Mouse (Mus musculus): ENCODE results near the gene Aox4.

The Aox4 gene

DNA sequence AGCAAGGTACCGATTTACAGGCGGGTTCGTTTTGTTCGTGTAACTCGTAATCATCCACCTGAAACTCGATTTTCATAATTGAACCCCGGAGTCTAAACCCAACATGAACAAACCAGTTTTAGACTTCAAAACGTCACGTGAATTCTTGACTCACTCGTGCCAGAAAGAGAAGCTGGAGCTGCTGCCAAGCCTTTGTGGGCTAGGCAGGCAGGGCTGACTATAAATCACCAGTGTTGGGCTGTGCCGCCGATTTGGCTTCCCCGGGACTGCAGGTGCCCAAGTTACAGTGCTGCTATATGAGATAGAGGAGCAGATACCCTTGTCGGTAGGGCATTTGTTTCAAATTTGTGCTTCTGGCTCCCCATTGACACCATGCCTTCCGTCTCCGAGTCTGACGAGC, at the start of gene Aox4:
TSS of gene Aox4 (plus strand) at position 195 of the 400 bp plus-strand sequence.
- DNase-seq (ENCODE audit: low read depth, low spot score): no peak

DNA sequence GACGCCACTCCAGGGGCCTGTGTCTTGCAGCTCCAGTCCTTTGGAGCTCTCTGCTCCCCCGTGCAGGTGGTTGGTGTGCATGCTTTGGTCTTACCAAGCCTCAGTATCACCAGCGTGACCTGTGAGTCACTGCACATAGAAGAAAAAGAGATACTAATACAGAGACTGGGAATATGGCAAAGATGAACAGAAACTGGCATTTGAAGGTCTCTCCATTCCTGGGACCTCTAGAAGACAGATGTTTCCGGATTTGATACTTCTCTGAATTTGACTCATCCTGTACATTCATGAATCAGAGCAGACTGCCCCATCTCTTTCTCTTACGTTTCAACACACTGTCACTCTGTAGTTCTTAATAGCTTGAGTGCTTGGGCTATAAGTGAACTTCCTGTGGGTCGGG, 40.3 kb upstream of the Aox4 start:
- DNase-seq (ENCODE audit: low read depth, low spot score): no peak

DNA sequence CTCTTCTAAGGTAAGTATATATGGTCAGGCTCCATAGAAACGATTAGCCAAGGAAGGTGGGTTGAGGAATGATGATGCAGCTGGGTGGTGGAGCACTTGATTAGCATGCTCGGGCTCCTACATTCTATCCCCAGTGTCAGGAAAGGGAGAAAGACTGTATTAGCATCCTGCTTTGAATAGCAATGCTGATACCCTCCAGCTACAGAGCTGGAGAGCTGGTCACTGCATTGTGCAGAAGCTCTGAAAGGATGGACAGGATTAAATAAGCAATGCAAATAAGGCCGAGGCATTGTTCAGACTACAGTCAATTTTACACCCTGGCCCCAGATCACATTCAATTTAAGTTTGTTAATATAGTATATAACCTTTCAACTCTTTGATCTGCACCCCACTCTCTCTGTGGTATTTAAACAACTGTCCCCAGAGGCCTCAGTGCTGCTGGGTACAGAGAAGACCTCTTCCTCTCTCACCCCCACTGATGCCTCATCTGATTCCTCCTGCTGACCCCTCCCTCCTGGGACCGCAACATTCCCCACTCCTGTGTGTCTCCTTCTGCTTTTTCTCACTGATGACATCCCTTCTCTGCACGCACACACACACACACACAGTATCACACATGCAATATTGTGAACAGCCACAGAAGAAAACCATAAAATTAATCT, 21.6 kb upstream of the Aox4 start:
- DNase-seq (ENCODE audit: low read depth, low spot score): peak; percentile 49

DNA sequence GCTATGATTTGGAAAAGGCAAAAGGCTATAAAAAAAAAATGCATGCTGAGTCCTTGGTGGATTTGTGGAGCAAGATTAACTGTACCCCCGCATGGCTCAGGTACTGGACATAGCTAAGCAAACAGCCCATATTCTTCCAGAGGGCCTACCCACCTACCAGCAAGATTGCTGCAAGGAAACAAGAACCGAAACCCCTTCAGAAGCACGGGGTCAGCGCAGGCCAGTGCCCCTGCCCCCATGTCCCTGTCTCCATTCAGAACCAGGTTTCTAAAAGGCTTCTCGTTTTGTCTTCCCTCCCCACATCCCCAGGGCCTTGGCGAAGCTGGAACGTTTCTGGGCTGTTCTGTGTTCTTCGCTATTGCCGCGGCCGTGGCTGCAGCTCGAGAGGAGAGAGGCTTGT, 15.9 kb upstream of the Aox4 start:
- DNase-seq (ENCODE audit: low read depth, low spot score): no peak

DNA sequence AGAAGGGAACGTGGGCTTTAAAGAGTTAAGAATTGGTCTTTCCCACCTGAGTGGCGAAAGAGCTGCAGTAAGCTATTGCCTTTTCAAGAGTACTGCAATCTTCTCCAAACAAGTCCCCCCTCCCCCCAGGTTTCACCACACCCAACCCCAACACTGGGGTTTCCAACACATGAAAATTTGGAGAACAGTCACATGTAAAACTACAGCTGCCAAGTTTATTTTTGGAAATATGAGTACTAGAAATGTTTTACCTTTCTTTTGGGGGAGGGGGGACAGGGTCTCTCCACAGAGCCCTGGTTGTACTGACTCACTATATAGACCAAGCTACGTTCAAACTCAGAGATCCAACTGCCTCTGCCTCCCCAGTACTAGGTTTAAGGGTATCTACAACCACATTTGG, 15.2 kb upstream of the Aox4 start:
- no peak for DNase-seq (ENCODE audit: low read depth, low spot score)

DNA sequence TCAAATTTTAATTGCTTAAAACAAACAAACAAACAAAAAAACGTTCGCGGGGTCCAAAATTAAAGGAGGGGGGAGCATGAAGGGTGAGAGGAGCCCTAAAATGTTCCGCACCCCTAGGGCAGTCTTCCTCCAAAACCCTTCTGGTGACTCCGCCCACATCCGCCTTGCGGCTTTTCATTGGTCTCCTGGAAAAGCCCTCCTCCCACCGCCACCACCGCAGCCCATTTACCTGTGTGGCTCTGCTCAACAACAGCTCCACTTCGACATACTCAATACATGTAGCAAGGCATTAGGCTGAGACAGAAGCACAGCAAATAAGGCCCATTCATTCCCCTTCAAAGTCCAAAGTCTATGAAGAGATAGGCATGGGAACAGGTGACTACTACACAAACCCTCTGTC, 14.7 kb upstream of the Aox4 start:
- DNase-seq (ENCODE audit: low read depth, low spot score): peak; percentile 14

DNA sequence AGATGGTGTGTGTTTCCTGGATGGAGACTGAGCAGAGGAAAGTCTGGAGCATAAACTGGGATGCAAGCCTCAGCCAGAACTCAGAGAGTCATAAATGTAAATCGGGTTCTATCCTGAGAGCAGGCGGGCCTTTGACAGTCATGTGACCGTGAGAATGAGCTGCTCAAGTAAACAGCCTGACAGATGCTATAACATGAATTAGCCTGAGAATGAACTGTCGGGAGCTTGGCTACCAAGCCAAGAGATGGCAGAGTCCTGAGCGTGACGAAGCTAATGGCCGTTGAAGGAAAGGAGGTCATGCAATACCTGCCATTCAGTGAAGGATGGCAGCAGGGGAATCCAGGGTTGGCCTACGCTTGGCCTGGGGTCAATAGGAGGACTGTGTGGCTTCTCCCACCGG, 13.2 kb upstream of the Aox4 start:
- DNase-seq (ENCODE audit: low read depth, low spot score): no peak

DNA sequence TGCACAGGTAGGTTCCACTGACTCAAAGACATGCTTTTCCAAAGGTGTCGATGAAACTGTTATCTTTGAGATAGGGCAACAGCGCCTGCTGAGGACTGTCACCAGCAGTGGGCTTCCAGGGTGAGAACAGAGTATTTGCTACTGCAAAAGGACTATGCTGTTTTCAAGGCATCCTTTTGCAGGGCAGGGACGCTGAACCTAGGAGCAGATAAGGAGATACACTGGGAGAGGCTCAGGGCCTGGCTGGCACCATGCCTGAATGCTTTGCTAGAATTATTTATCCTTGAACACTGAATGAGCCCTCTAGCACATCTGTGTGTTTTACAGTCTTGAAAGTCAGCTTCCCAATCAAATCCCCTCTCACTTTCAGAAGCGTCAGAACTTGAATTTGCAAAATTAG, 11.8 kb upstream of the Aox4 start:
- no peak for DNase-seq (ENCODE audit: low read depth, low spot score)

DNA sequence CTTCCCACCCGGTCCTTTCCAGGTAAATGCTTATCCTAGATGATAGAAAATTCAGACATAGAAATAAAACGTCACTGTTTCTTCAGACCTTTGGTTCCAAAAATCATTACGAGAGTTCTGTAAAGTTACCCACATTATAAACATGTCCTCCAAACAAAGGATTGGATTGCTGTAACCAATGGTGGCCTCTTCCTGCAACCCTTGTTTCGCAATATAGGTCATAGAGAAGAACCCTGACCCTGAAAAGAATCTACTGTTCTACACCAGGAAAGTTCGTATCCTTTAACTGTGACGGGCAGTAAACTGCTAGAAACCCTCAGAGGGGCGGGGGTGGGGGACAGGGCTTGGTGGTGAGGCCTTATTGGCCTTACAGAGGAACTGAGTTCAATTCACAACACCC, 2.6 kb downstream of the Aox4 start:
- DNase-seq (ENCODE audit: low read depth, low spot score): no peak

DNA sequence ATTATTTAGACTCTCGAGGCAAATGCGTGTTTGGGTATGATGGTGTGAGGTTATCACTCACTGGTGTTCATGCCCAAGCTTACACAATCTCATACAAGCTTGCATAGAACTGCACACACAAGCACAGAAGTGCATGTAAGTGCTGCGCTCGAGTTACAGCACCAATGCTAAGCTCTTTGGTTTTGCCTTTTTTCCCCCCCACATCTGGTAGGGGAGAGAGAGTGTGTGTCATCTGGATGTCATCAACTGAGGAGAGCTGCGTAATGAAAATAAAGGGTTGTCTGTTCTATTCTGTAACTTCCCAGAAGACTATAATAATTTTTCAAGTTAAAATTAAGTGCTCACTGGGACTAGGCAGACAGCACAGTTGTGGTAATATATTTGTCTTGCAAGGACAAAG, 3.6 kb downstream of the Aox4 start:
- no peak for DNase-seq (ENCODE audit: low read depth, low spot score)

DNA sequence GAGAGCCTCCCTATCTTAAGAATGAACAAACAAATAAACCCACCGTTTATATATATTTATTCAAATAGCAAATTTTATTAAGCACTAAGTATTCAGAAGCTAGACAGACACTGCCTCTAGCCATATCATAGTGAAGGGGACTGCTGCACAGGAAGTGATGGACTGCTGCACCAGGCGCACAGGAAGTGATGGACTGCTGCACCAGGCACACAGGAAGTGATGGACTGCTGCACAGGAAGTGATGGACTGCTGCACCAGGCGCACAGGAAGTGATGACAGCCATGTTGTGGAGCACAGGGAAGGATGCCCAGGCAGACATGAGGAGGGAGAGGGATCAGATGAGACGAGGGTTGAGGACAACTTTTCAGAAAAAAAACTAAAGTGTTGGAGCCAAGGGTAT, 5.2 kb downstream of the Aox4 start:
- peak; percentile 36 for DNase-seq (ENCODE audit: low read depth, low spot score)

DNA sequence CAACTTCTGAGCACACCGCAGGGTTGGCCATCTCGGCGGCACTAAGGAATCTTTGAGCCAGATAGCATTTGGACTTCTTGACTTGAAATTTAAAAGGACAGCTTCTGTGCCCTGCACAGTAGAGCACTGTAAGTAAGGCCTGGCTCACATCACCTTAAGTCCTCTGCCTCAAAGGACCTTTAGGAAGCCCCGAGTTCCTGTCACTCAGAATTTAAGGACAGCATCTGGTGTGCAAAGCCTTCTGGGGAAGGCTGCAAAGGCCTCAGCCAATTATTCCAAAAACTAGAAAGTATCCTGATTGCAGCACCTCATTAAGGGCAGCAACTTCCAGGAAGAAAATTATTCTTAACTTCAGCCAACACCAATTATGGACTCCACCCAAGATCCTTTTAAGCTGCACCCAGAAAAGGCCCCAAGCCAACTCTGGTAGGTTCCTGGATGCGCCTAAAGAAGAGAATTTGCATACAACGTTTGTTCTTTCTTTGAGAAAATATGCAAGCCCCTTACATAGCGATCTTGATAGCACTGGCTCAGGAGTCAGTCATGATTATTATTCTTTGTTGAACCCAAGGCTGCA, 5.8 kb downstream of the Aox4 start:
- no peak for DNase-seq (ENCODE audit: low read depth, low spot score)

DNA sequence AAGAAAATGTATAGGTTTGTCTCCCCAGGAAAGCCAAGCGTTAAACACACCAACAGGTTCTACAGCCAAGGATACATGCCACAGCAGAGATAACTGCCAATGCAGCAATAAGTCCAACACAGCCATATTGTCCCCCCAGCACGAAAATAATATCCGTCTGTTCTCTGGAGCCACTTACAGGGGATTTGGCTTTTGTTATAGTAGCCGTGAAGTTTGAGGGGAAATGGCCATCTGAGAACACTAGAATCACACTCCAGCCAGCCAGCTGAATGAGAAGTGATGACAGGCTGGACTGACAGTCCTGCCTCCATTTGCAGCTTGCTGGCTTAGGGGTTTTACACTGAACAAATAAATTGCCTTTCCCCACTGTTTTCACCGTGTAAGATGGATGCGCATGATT, 10.9 kb downstream of the Aox4 start:
- DNase-seq (ENCODE audit: low read depth, low spot score): no peak

DNA sequence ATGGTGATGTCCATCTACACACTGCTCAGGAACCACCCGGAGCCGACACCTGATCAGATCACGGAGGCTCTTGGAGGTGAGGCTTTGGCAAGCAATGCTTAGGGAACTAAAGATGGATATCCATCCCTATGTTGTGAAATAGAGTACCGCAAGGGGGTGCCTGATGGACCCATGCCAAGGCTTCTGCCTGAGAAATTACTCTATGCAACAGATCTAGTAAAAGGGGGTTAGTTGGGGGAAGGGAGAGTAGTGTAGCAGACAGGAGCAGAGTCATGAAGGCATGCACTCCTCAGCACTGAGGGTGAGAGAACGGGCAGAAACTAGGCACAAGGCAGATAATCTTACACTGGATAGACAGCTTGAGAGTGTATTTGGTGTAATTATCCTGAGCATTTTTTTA, 11.7 kb downstream of the Aox4 start:
- DNase-seq (ENCODE audit: low read depth, low spot score): no peak

DNA sequence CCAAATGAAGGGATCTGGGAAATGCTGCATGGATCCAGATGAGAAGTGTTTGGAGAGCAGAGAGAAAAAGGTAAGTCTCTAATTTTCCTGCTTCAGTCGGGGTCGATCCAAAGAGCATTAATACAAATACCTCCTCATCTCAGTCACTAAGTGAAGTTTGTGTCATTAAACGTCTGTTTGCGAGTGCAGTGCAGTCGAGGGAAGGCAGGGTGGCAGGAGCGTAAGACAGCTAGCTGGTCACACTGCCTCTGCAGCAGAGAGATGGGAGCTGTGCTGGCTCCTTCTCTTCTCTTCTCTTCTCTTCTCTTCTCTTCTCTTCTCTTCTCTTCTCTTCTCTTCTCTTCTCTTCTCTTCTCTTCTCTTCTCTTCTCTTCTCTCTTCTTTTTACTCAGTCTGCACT, 17.9 kb downstream of the Aox4 start:
- no peak for DNase-seq (ENCODE audit: low read depth, low spot score)

DNA sequence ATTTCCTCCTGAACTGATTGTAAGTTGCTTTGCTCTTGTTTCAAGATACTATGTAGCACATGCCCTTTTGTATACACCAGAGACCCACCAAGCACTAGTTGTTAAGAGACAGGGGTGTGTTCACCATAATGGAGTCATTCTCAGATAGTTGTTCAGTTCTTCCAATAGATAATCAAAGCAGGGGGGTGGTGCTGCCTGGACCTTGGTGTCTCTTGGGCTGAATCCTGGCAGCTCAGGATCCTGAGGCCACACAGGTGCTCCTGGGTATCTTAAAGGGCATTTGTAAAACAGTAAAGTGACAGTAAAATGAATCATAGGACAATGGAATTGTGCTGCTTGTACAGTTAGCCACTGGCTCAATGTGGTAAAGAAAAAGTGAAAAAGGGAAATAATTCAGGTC, 18.7 kb downstream of the Aox4 start:
- no peak for DNase-seq (ENCODE audit: low read depth, low spot score)

DNA sequence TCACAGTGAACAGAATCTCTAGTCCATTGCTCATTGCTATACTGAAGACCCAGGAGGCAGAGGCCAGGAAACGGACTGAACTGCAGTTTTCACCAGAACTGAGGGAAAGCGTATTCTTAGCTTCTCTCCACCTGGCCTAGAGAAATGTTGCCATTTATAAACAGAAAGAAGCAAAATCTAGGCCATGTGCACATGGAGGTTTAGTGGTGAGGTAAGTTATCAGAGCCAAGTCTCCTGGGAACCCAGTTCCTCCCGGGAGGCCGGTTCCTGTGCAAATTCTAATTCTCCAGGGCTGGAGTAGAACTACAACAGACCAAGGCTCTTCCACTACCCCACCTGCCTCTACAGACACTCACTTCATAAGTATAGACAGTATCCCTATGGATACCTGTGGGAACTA, 19.6 kb downstream of the Aox4 start:
- DNase-seq (ENCODE audit: low read depth, low spot score): no peak

DNA sequence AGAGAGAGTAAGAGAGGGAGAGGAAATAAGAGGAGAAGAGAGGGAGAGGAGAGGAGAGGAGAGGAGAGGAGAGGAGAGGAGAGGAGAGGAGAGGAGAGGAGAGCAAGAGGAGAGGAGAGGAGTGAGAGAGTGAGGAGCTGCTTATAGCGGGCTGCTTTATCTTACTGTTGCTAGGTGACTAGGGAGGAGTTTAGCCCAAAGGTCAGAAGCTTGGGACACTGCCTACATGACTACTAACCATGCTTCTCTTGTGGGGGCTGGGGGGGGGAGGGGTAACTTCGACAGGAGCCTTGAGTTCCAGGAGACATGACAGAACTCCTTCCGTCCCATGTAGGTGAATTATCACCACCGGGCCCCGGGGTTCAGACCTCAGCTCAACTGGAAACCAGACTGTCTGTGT, 20.3 kb downstream of the Aox4 start:
- DNase-seq (ENCODE audit: low read depth, low spot score): no peak

DNA sequence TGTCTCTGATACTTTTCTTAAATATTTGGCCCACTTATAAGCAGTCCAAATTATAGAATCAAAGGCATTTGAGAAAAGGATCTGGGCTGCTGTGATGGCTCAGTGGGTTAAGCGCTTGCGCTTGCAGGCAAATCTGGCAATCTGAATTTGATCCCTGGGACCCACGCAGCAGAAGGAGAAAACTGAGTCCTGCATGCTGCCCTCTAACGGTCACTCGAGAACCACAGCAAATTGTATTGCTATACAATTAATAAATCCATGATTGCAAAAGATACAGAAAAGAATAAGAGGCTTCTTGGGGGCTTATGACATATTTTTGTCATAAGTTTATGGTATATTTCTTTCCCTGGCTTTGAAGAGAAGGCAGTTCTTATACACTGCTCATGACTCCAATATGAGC, 25.2 kb downstream of the Aox4 start:
- no peak for DNase-seq (ENCODE audit: low read depth, low spot score)

DNA sequence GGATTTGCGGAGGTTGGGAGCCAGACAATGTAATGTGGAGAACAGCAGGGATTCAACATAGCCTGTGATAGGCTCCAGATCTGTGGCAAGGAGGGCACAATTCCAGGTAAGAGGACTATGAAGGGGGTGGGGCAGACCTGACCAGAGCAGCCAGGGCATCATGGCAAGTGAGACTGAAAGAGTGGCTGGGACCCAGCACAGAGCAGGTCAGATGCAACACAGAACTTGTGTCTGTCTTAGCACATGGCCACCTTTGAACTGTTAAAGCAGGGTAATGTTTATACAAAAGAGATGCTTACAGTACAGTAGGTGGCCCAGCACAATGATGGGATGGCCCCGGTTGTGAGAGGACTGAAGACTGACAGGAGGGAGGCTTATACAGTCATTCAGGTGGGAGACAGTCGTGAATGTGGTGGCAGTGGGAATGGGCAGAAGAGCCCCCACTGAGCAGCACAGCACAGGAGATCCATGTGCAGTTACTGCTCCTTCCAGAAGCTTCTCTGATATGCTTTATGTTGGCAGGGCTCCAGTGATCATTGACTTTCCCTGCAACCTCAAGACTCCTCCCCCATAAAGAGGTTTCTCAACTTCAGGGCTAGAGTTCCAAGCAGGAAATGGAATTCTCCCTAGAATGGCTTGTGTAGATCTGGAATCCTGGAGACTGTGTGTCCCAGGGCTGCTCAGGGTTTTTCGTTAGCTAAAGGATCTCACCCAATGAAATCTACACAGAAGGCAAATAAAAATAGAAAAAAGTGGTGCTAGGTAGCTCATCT, 27.5 kb downstream of the Aox4 start:
- no peak for DNase-seq (ENCODE audit: low read depth, low spot score)

DNA sequence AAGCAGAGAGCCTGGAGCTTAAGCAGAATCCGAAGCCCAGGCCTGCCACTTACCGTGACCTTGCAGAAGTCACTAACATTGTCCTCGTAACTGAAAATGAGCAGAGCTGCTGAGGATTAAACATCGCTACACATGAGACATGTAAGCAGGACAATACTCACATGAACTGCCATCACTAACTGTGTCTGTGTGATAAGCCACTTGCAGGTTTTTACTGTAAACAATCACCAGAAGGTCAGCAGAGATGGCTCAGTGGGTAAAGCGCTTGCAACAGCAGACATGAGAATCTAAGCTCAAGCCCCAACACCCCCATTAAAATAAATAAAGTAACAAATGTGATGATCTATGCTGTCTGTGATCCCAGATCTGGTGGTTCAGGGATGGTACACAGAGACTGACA, 28.2 kb downstream of the Aox4 start:
- no peak for DNase-seq (ENCODE audit: low read depth, low spot score)

DNA sequence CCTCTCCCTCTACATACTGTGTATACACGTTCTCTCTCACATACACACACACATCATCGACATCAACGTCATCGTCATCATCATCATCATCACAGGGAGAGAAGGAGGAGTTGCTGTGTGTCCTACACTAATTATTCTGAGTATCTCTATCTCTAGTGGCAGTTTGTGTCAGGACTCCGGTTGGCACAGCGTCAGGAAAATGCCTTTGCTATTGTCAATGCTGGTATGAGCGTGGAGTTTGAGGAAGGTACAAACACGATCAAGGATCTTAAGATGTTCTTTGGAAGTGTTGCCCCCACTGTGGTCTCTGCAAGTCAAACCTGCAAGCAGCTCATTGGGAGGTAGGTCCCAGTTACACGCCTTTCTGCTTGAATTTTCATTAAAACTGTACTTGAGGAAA, 28.8 kb downstream of the Aox4 start:
- DNase-seq (ENCODE audit: low read depth, low spot score): no peak

DNA sequence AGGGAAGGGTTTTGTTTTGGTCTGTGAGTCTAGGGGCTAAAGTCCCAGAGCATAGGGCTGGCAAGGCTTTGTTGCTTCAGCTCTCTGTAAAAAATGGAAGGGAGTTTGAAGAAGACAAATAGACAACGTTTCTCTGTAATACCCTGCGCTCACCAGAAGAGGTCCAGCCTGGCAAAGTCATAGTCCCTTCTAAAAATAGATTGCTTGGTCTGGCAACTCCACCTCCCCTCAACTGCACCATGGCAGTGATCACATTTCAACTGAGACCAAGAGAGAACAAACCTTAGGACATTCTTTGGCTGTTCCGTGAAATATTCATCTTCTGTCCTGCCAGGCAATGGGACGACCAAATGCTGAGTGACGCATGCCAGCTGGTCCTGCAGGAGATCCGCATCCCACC, 30.1 kb downstream of the Aox4 start:
- peak; percentile 70 for DNase-seq (ENCODE audit: low read depth, low spot score)
